Mouse (Mus musculus) bone marrow macrophage, adult 2 months (primary cell): ENCODE data around the gene Creb5.

Experiments
- CTCF ChIP-seq: IDR thresholded peaks from 2 replicates; pipeline ENCODE4 v1.5.1; 2012; ENCODE audit warnings: low read depth, mild to moderate bottlenecking, low read length, moderate library complexity
- POLR2A ChIP-seq: IDR thresholded peaks from 2 replicates; pipeline ENCODE4 v1.6.1; 2012; ENCODE audit warnings: mild to moderate bottlenecking, low read depth, low read length, borderline replicate concordance

- TF ChIP-seq CTCF (no peak), POLR2A (no peak)
These were observed 103.3 kb downstream of the Creb5 start for GRCm38 (mm10) chr6:53390413-53390812.
